Mouse (Mus musculus) forebrain, embryonic 15.5 days (tissue): ENCODE measurements at regions not wholly inside any gene's neighbourhood (a gene's known extent, or its start where the extent isn't known, plus 50 kb on each side); places are given as distances from the start of the nearest gene placed in this dataset.

Experiments used
- ATAC-seq: fragments of 200-750 bp; cut with Nextera tagmentation; replicated peaks from 2 replicates; pipeline ENCODE4 v1.8.0; 2017; ENCODE audit warnings: mild to moderate bottlenecking, moderate TSS enrichment, moderate library complexity
- H3K27ac ChIP-seq: fragments of 300-500 bp; sonication (generic); replicated peaks from 2 replicates; pipeline ENCODE4 v1.5.1; 2015; ENCODE audit warnings: mild to moderate bottlenecking, inconsistent platforms
- H3K27me3 ChIP-seq: fragments of 300-500 bp; sonication (generic); 2 replicates; pipeline ENCODE4 v1.6.1; 2015; ENCODE audit warnings: inconsistent platforms
- H3K36me3 ChIP-seq: fragments of 300-500 bp; sonication (generic); 2 replicates; pipeline ENCODE4 v1.6.1; 2015; ENCODE audit warnings: mild to moderate bottlenecking, inconsistent platforms
- H3K4me1 ChIP-seq: fragments of 300-500 bp; sonication (generic); 2 replicates; pipeline ENCODE4 v1.6.1; 2015; ENCODE audit warnings: inconsistent platforms
- H3K4me2 ChIP-seq: fragments of 300-500 bp; sonication (generic); replicated peaks from 2 replicates; pipeline ENCODE4 v1.6.1; 2015; ENCODE audit warnings: mild to moderate bottlenecking, inconsistent platforms
- H3K4me3 ChIP-seq: fragments of 300-500 bp; sonication (generic); 2 replicates; pipeline ENCODE4 v1.5.1; 2015; ENCODE audit warnings: mild to moderate bottlenecking, inconsistent platforms
- H3K9ac ChIP-seq: fragments of 300-500 bp; sonication (generic); replicated peaks from 2 replicates; pipeline ENCODE4 v1.6.1; 2015; ENCODE audit warnings: mild to moderate bottlenecking, inconsistent platforms
- H3K9me3 ChIP-seq: fragments of 300-500 bp; sonication (generic); 2 replicates; pipeline ENCODE4 v1.6.1; 2016; ENCODE audit warnings: inconsistent platforms
- WGBS: fragments of 180-500 bp; shearing (Covaris S2); methylation state at CpG from one replicate; pipeline ENCODE4 v1.1.7; 2015; ENCODE audit warnings: mixed read lengths; 5-methylcytosine and 5-hydroxymethylcytosine counted together

DNA sequence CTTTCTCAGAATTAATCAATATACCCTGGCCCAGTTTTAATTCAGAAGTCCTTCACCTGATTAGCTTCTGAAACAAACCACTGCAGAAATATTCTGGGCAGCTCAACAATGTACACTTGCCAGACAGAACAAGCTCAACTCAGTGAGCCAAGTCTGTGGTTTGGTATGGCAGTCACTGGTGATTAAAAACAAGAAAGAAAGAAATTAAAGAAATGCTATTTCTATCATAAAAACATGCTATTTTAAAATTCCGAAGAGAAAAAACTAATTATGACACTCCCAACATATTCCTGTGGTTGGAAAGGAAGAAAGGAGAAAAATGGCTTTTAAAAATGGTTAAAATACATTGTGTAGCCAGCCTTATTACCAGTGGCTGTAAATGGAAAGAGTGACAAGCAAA lies 332.1 kb upstream of the Rasgrp1 start:
- Histone ChIP-seq H3K9me3 (no peaks in the 10 kb centered on the region), H3K4me3 (no peak overlapping the region), H3K27me3 (no peaks in the 10 kb centered on the region), H3K36me3 (no peaks in the 10 kb centered on the region), H3K27ac (no peak overlapping the region), H3K9ac (no peak overlapping the region), H3K4me1 (no peaks in the 10 kb centered on the region), H3K4me2 (no peak overlapping the region)
- no peak for ATAC-seq
- WGBS: 85% methylated on average over 1 of the region's 1 CpGs

DNA sequence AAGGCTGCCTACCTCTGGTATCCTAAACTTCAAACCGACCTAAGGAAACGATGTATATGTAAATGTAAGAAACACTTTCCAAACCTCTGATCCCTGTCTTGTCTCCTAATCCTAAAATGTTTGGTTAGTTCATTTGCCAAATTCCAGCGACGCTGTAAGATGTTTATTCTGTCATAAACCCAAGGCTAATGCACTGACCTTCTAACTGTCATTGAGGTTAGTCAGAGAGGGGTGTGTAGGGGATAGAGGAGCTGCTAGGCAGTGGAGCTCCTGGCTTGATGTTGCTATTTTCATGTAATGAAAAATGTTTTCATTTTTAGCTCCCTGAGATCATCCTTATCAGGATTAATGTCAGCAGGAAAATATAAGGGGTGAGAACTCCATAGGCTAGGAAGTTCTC lies 335.8 kb upstream of the Rasgrp1 start:
- no peaks in the 10 kb centered on the region for H3K27me3 ChIP-seq
- H3K4me3 ChIP-seq: no peak overlapping the region
- no peak overlapping the region for H3K9ac ChIP-seq
- H3K27ac ChIP-seq: no peak overlapping the region
- H3K4me1 ChIP-seq: no peaks in the 10 kb centered on the region
- no peak overlapping the region for H3K4me2 ChIP-seq
- no peak for ATAC-seq
- no peaks in the 10 kb centered on the region for H3K36me3 ChIP-seq
- no peaks in the 10 kb centered on the region for H3K9me3 ChIP-seq
- WGBS: 79% methylated on average over 4 of the region's 4 CpGs

DNA sequence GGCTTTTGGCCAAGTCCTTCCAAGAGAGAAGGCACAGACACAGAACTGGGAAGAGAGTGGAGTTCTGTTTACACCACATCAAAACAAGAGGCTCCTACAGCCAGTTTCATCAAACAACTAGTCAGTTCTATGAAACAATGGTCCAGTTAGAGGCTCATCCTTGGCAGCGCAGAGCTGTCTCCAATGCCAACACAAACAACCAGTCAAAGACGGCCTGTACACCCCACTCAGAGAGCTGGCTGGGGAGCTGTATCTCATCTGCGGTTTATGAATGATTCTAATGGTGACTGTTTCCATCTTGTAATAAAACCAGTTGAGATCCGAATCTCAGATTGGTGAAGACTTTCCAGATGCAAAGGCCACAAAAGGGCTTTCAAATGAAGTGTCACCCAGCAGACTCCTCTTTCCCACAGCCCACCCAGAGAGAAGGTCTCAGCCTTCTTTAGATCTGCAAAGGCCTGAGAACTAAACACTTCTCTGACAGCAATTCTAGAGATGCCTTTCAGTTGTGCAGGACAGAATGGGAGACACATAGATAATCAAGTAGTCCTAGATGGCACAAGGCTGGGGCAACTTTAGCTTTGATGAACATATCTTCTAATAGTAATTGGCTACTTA lies 343.1 kb upstream of the Rasgrp1 start:
- Histone ChIP-seq H3K9ac (no peak overlapping the region), H3K4me2 (no peak overlapping the region), H3K4me3 (no peak overlapping the region), H3K27me3 (no peaks in the 10 kb centered on the region), H3K27ac (no peak overlapping the region), H3K36me3 (no peaks in the 10 kb centered on the region), H3K9me3 (no peaks in the 10 kb centered on the region), H3K4me1 (no peaks in the 10 kb centered on the region)
- ATAC-seq: no peak
- 75% methylated on average over 4 of the region's 4 CpGs for WGBS

DNA sequence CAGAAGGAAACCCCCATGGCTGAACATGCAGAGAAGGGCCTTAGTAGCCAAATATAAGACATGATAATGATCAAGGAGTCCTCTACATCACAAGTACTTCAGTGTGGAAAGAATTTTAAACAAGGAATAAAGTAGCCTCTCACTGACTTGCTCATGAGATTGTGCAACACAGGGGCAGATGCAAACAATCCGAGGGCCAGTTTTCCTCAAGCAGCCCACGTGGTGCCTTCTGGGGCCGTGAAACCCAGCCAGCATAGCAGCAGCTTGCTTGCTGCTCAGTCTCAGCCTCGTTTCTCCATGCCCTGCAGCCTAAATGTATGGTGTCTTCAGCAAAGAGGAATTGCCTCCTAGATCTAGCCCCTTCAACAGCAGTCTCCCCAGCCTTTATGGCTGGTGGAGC lies 350.7 kb upstream of the Rasgrp1 start:
- H3K4me3 ChIP-seq: no peak overlapping the region
- H3K4me1 ChIP-seq: no peaks in the 10 kb centered on the region
- H3K27me3 ChIP-seq: no peaks in the 10 kb centered on the region
- no peak overlapping the region for H3K4me2 ChIP-seq
- no peak for ATAC-seq
- no peaks in the 10 kb centered on the region for H3K36me3 ChIP-seq
- H3K27ac ChIP-seq: no peak overlapping the region
- H3K9ac ChIP-seq: no peak overlapping the region
- no peaks in the 10 kb centered on the region for H3K9me3 ChIP-seq
- 66% methylated on average over 4 of the region's 4 CpGs for WGBS

DNA sequence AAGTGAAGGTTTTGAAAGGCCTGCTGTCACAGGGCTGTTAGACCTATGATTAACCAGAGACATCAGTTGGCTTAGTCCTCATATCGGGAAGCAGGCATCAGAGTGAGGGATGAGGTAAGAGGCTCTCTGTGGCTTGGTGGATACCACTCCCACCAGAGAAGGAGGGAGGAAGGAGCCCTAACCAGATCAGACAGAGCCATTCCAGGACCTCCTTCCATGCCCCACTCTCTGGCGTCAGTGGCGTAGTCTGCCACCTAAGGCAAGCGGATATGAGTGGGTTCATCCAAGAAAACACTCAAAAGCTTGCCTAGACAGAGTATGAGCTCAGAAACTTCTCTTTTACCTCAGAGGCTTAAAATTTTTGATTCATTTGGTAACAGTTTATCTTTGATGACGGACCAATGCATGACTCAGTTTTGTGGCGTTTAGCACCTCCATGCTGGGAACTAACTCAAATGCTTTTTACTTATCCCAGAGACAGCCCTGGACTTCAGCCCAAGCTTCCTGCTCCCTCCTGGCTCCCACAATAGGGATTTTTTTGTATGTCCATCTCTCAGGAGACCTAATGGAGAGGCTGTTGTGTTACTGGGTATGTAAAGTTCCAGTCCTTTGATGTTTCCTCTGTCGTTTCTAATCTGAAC lies 367.5 kb upstream of the Rasgrp1 start:
- Histone ChIP-seq H3K27me3 (no peaks in the 10 kb centered on the region), H3K9ac (no peak overlapping the region), H3K27ac (no peak overlapping the region), H3K4me2 (no peak overlapping the region), H3K36me3 (no peaks in the 10 kb centered on the region), H3K4me3 (no peak overlapping the region), H3K4me1 (no peaks in the 10 kb centered on the region), H3K9me3 (no peaks in the 10 kb centered on the region)
- 88% methylated on average over 7 of the region's 7 CpGs for WGBS
- ATAC-seq: no peak

DNA sequence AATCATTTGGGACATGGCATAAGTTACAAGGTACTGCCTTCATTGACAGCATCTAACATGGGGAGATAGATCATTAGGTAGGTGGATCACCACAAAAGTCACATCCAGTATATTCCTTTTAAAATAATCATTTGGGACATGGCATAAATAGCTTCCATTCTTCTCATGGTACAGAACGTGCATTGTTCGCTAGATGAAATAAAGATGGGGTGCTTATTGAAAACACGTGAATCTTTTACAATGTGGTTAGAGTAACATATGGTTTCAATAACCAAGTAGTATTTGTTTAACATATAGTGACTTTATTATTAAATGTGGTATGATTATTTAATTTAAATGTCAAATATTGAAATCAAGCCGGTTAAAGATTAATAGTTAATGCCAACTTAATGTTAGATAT lies 381.3 kb upstream of the Rasgrp1 start:
- no peak for ATAC-seq
- 91% methylated on average over 4 of the region's 4 CpGs for WGBS
- Histone ChIP-seq H3K27me3 (no peaks in the 10 kb centered on the region), H3K4me2 (no peak overlapping the region), H3K4me3 (no peak overlapping the region), H3K36me3 (no peaks in the 10 kb centered on the region), H3K27ac (no peak overlapping the region), H3K9ac (no peak overlapping the region), H3K9me3 (no peaks in the 10 kb centered on the region), H3K4me1 (no peaks in the 10 kb centered on the region)

DNA sequence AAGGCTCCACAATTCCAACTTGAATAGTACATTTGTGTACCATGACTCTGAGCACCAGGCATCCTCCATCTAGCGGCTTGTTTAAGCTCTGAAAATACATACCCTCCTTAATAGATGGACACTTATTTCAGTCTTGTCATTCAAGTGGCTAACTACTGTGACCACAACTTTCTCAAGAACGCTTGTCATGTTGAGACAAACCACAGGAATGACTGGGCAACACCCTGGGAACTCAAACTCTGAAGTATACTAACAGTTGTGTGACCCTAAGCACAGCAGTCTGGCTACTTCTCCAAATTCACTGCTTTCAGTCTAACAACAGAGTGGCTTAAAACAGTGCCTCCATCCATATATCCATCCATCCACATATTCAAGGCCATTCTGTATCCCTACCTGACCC lies 380.4 kb upstream of the Thbs1 start:
- 85% methylated on average over 2 of the region's 2 CpGs for WGBS
- H3K4me3 ChIP-seq: no peak overlapping the region
- H3K9me3 ChIP-seq: no peaks in the 10 kb centered on the region
- ATAC-seq: no peak
- H3K27me3 ChIP-seq: no peaks in the 10 kb centered on the region
- no peaks in the 10 kb centered on the region for H3K36me3 ChIP-seq
- no peak overlapping the region for H3K4me2 ChIP-seq
- no peaks in the 10 kb centered on the region for H3K4me1 ChIP-seq
- H3K27ac ChIP-seq: no peak overlapping the region
- H3K9ac ChIP-seq: no peak overlapping the region

DNA sequence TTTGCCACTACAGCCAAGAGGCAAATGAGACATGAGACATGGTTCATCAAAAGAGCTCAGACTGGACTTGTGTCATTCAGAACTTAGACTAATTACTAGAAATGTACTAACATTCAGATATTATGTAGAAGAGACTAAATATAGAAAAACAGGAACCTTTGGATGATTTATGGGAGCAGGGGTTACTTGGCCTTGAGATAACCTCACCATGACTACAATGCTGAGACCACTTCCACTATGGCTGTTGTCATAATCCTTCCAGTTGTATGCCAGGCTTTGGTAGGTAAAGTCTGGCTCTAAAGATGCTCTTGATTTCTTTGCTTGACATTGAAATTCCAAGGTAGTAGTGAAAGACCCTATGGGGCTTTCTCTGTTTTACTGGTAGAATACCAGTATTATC lies 369.3 kb upstream of the Thbs1 start:
- H3K9me3 ChIP-seq: no peaks in the 10 kb centered on the region
- no peak overlapping the region for H3K4me3 ChIP-seq
- no peak overlapping the region for H3K4me2 ChIP-seq
- H3K27ac ChIP-seq: no peak overlapping the region
- H3K9ac ChIP-seq: no peak overlapping the region
- H3K27me3 ChIP-seq: no peaks in the 10 kb centered on the region
- no peaks in the 10 kb centered on the region for H3K36me3 ChIP-seq
- no peaks in the 10 kb centered on the region for H3K4me1 ChIP-seq
- ATAC-seq: no peak

DNA sequence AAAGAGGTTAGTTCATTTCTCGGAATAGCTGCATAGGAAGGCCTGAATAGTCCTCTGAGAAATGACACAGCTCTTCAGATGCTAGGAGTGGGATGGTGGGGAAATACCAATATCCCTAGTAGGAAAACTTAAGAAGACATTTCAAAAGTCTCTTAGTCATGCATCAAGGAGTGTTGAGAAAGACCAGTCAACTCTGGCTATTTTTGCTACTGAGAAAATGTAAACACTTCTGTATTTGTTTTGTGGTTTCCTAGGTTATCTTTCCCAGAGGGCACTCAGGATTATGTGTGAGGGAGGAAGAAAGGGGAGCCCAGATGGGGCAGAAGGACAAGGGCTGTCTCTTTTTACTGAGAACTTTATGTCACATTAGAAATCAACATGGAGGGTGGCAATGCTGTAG lies 367.8 kb upstream of the Thbs1 start:
- no peak for ATAC-seq
- no peak overlapping the region for H3K9ac ChIP-seq

DNA sequence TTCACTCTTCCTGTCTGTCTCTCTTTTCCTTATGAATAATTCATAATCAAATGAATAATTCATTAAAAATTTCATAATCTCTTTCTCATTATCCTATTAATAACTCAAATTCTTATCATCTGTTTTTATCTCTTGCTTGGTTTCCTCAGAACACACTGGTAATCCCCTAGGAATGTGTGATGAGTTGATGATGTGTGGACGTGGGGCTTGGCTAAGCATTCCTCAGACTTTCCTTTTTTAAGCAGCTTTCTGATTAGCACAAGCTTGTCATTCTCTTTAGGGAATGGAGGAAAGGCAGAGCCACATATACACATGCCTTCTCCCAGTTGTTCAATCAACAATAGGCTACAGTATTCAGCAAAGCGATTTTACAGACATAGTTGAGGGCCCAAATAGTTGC lies 365.9 kb upstream of the Thbs1 start:
- ATAC-seq: no peak
- H3K4me3 ChIP-seq: no peak overlapping the region
- H3K9ac ChIP-seq: no peak overlapping the region
- no peaks in the 10 kb centered on the region for H3K4me1 ChIP-seq
- no peak overlapping the region for H3K27ac ChIP-seq
- H3K9me3 ChIP-seq: no peaks in the 10 kb centered on the region
- no peaks in the 10 kb centered on the region for H3K27me3 ChIP-seq
- H3K36me3 ChIP-seq: no peaks in the 10 kb centered on the region
- H3K4me2 ChIP-seq: no peak overlapping the region
- 71% methylated on average over 2 of the region's 2 CpGs for WGBS

More for the DNA sequence above, 367.8 kb upstream of the Thbs1 start:
- no peak overlapping the region for H3K27ac ChIP-seq
- no peaks in the 10 kb centered on the region for H3K4me1 ChIP-seq
- H3K9me3 ChIP-seq: no peaks in the 10 kb centered on the region
- WGBS: 88% methylated on average over 1 of the region's 1 CpGs
- no peaks in the 10 kb centered on the region for H3K36me3 ChIP-seq
- H3K4me3 ChIP-seq: no peak overlapping the region
- no peak overlapping the region for H3K4me2 ChIP-seq
- no peaks in the 10 kb centered on the region for H3K27me3 ChIP-seq

DNA sequence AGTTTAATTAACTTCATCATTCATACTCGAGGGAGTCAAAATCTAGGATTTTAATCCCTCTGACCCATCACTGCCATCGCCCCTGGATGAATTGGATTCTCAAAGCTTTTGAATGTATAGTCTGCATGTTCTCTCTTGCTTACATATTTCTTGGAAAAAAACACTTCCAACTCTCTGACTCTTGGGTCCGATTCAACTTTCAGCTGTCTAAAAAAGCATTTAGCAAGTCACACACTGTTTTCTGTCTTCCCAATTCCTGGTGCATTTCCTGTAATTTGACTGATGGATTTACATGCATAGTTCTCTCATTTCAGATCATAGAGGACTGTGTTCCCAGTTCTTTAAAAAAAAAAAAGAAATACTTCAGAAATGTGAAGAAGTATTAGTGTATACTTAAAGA lies 364.5 kb upstream of the Thbs1 start:
- Histone ChIP-seq H3K4me1 (no peaks in the 10 kb centered on the region), H3K4me2 (no peak overlapping the region), H3K27ac (no peak overlapping the region), H3K27me3 (no peaks in the 10 kb centered on the region), H3K9me3 (no peaks in the 10 kb centered on the region), H3K9ac (no peak overlapping the region), H3K4me3 (no peak overlapping the region), H3K36me3 (no peaks in the 10 kb centered on the region)
- ATAC-seq: no peak
- WGBS: 91% methylated on average over 3 of the region's 3 CpGs

DNA sequence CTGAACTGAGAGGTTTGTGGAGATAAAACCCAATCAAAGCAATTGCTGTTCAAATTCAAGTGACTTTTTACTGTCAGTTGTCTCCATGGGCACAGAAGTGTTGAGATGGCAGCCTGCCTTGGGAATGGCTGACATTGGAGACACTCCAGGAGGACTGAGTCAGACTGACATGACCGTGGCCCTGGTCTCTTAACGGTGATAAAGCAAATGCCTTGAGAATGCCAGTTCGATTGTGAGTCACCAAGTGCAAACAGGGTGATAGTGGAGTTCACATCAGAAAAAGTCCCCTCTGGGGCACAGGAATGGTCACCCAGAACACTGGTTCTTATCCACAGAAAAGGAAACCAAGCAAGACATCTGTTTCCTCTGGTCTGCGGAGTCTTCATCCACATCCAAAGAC lies 362.8 kb upstream of the Thbs1 start:
- no peak for ATAC-seq
- no peak overlapping the region for H3K4me3 ChIP-seq
- no peak overlapping the region for H3K27ac ChIP-seq
- H3K36me3 ChIP-seq: no peaks in the 10 kb centered on the region
- no peak overlapping the region for H3K4me2 ChIP-seq
- H3K9ac ChIP-seq: no peak overlapping the region
- H3K27me3 ChIP-seq: no peaks in the 10 kb centered on the region
- H3K4me1 ChIP-seq: no peaks in the 10 kb centered on the region
- WGBS: 87% methylated on average over 4 of the region's 4 CpGs
- H3K9me3 ChIP-seq: no peaks in the 10 kb centered on the region

DNA sequence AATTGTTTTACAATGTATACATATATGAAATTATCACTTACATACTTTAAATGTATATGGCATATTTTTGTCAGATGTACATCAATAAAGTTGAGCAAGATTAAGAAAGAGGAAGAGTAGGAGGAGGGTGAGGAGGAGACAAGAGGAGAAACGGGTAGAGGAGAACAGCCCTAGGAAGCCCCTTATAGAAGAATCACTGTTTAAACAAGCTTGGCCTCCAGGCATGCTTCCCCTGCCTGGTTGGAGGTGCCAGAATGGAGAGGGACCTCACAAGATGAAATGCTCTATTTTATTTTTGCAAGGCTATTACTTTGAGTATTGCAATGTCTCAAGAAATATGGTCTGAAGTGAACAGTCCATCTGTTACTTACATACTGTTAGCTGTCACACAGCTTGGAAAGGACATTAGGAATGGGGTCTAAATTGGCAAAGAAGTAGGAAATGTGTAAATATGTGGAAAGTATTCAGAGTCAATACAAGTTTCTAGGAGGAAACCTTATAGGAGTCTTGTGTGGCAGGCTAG lies 352.1 kb upstream of the Thbs1 start:
- Histone ChIP-seq H3K4me3 (no peak overlapping the region), H3K27ac (no peak overlapping the region), H3K9ac (no peak overlapping the region), H3K4me2 (no peak overlapping the region), H3K4me1 (no peaks in the 10 kb centered on the region), H3K9me3 (no peaks in the 10 kb centered on the region), H3K27me3 (no peaks in the 10 kb centered on the region), H3K36me3 (no peaks in the 10 kb centered on the region)
- no peak for ATAC-seq
- 67% methylated on average over 1 of the region's 1 CpGs for WGBS
